Mouse (Mus musculus) MEL (cell line): Measurements from ENCODE around the gene Rcl1.
A peak's percentile ranks its signal among the peaks of the same experiment; 100 is the strongest.

Source experiments
- CTCF ChIP-seq, 3 experiments: IDR thresholded peaks in 2 of 3; conservative IDR thresholded peaks in 1 of 3; 2 replicates each; pipeline ENCODE4 v1.5.1; 2011 to 2012; ENCODE audit warnings: low read length in 3 of 3, low read depth in 2 of 3, mild to moderate bottlenecking in 2 of 3, improper control_type of control experiment in 1 of 3, inconsistent platforms in 1 of 3, mixed read lengths in 1 of 3, moderate library complexity in 1 of 3; ENCODE audit not compliant: control insufficient read depth in 1 of 3, insufficient read depth in 1 of 3, poor library complexity in 1 of 3, severe bottlenecking in 1 of 3
- EP300 ChIP-seq, 2 experiments: IDR thresholded peaks; 2 replicates each; pipeline ENCODE4 v1.6.1; 2011; ENCODE audit warnings: improper control_type of control experiment in 2 of 2, low read length in 2 of 2, low read depth in 1 of 2, mild to moderate bottlenecking in 1 of 2
- ETS1 ChIP-seq: IDR thresholded peaks from 2 replicates; pipeline ENCODE4 v1.6.1; 2012; ENCODE audit warnings: low read depth, mild to moderate bottlenecking, inconsistent platforms, low read length, improper control_type of control experiment, moderate library complexity
- GABPA ChIP-seq: IDR thresholded peaks from 2 replicates; pipeline ENCODE4 v1.6.1; 2012; ENCODE audit warnings: low read depth, mild to moderate bottlenecking, inconsistent platforms, low read length, improper control_type of control experiment, moderate library complexity
- GATA1 ChIP-seq: IDR thresholded peaks from 2 replicates; pipeline ENCODE4 v1.6.1; 2011; ENCODE audit warnings: low read depth, low read length, improper control_type of control experiment
- MAX ChIP-seq: IDR thresholded peaks from 2 replicates; pipeline ENCODE4 v1.6.1; 2011; ENCODE audit warnings: low read length, improper control_type of control experiment
- NELFE ChIP-seq: IDR thresholded peaks from 2 replicates; pipeline ENCODE4 v1.6.1; 2011; ENCODE audit warnings: low read depth, low read length, improper control_type of control experiment
- POLR2A ChIP-seq, 2 experiments: IDR thresholded peaks; 2 replicates each; pipeline ENCODE4 v1.6.1; 2011 to 2012; ENCODE audit warnings: low read length in 2 of 2, mild to moderate bottlenecking in 2 of 2, control low read depth in 1 of 2, improper control_type of control experiment in 1 of 2, low read depth in 1 of 2, moderate library complexity in 1 of 2; ENCODE audit not compliant: control insufficient read depth in 1 of 2, insufficient read depth in 1 of 2, poor library complexity in 1 of 2
- POLR2AphosphoS2 ChIP-seq: IDR thresholded peaks from 2 replicates; pipeline ENCODE4 v1.6.1; 2011; ENCODE audit warnings: low read length, improper control_type of control experiment
- TCF12 ChIP-seq: IDR thresholded peaks from 2 replicates; pipeline ENCODE4 v1.6.1; 2014; ENCODE audit warnings: low read depth, mild to moderate bottlenecking, inconsistent platforms, low read length, improper control_type of control experiment, moderate library complexity
- USF2 ChIP-seq, 2 experiments: IDR thresholded peaks; 2 replicates each; pipeline ENCODE4 v1.6.1; 2011 to 2012; ENCODE audit warnings: improper control_type of control experiment in 2 of 2, low read length in 2 of 2, borderline replicate concordance in 1 of 2, inconsistent platforms in 1 of 2, low read depth in 1 of 2, mild to moderate bottlenecking in 1 of 2; ENCODE audit not compliant: insufficient read depth in 1 of 2

GRCm38 (mm10) chr19:29069195-29069594 lies 32.0 kb upstream of the Rcl1 start:
- TF ChIP-seq POLR2A (IDR thresholded peaks at IDR 0.05; ENCODE audit: control insufficient read depth in 1 of 2, insufficient read depth in 1 of 2, low read depth in 1 of 2, low read length in 2 of 2, poor library complexity in 1 of 2): no peak
- no peak for TF ChIP-seq NELFE
- TF ChIP-seq GATA1: no peak
- no peak for TF ChIP-seq CTCF (IDR thresholded peaks at IDR 0.05 in 2 of 3, conservative IDR thresholded peaks at IDR 0.05 in 1 of 3; ENCODE audit: control insufficient read depth in 1 of 3, insufficient read depth in 1 of 3, low read depth in 2 of 3, low read length in 3 of 3, poor library complexity in 1 of 3, severe bottlenecking in 1 of 3)
- TF ChIP-seq ETS1: peak; percentile 64
- TF ChIP-seq USF2 (IDR thresholded peaks at IDR 0.05; ENCODE audit: borderline replicate concordance in 1 of 2, insufficient read depth in 1 of 2, low read depth in 1 of 2, low read length in 2 of 2): no peak
- no peak for TF ChIP-seq TCF12
- no peak for TF ChIP-seq EP300 (IDR thresholded peaks at IDR 0.05; ENCODE audit: low read depth in 1 of 2, low read length in 2 of 2)
- no peak for TF ChIP-seq MAX
- no peak for TF ChIP-seq POLR2AphosphoS2
- no peak for TF ChIP-seq GABPA
